Mouse (Mus musculus): ENCODE results near the gene Olfr1357. TPM values are rescaled to one million over a fixed set of nuclear protein-coding genes. Genes with fewer than 3 reads are reported as not detected.
A peak's percentile ranks its signal among the peaks of the same experiment; 100 is the strongest.

The Olfr1357 gene
- total RNA-seq, 2 experiments from 2014 or later, result not detected

DNA sequence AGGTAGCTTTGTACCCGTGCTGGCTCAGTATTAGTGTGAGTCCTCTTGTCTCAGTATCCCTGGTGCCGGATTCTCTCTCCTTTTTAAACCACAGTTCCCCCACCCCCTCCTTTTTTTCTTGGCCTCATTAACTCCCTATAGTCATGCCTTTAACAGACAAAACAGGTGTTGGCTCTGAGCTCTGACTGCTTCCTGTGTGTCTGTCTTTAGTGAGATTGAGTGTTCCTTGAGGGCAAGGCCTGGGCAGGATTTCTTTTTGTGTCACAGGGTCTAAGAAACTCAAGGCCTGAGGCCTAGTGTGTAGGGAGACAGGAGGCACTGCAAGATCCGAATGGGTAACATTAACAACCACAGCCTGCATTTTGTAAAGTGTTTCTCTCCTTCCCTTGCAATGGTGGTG is 39.7 kb downstream of the Olfr1357 start:
- no peak for DNase-seq

GRCm38 (mm10) chr10:78576435-78577184 is 41.3 kb downstream of the Olfr1357 start:
- DNase-seq, result no peak

DNA sequence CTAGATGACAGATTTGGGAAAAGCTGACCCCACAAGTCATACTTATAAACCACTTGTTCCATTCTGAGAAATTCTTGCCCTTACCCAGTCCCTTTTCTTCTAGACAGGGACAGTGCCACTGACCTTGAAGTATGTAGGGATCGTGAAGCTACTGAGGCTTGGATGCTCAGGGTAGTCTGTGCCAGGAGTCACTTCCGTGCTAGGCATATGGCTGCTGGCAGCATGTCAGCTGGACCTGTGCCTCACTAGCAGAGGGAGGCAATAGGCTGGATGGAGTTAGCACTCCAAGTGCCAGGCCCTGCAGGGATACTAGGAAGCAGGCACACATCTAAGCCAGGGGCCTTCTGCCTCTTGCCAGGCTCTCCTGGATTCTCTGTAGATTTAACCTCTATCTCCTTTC is 42.2 kb downstream of the Olfr1357 start:
- DNase-seq, result peak; percentile 53 to 72

DNA sequence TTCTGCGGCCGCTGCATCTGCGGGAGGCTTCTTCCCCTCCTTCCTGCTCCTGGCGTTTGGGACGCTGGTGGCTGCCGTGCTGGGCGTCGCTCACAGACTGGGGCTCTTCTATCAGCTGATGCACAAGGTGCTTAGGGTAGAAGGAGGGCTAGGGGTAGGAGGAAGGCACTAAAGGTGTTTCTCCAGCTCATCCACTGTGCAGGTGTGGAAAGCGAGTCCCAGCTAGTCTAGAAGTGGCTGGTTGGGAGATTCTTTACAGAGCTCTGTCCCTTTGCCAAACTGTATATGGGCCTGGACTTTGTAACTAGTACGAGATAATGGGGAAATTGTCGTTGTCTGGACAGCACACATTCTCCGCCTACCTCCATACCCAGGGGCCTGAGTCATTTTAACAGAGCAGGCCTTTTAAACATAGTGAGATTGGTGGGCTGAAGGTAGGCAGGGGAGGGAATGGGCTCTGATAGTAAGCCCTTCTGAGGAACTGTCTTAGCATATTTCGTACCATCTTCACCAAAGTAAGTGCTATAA is 42.7 kb downstream of the Olfr1357 start:
- peak in 1 of 2 experiments; percentile 15 for DNase-seq

DNA sequence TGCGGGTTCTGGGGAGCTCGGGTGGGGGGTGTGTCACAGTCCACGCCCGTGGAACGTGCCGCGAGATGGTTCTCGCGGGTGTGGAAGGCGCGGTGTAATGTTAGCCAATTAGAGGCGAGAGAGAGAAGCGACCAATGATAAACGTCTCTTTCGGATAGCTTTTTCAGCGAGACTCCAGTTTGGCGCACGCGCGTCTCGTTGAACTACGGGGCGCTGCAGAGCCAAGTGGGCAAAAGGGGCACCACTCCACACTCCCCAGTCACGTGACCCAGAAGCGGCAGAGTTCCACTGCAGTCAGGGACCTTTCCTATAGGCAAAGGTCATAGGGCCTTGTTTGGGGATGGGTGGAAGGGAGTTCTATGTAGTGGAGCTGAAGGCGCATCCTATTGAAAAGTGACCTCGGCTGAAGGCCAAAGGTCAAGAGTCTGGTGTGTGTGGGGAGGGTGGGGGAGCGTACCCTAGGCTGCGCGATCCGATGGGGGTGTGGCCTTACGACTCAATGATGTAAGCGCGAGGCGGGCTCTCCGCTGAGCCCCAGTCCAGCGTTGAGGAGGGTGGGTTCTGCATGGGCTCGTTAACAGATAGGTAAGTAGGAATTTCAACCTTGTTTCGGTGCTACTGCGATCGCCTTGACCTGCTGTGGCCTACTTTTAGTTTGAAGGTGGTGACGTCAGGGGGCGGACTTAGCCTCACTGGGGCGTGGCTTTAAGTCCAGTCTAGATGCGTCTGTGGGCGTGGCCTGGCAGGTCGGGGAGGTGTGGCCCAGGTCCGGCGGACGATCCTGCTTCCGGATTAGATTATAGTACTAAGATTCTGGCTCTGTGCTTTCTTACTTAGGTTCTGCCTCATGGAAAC is 43.4 kb downstream of the Olfr1357 start, which contains the start of gene Ilvbl:
TSS of gene Ilvbl (plus strand) at position 97 of the 855 bp plus-strand sequence.
- peak; percentile 96 for DNase-seq

- DNase-seq, result no peak
These were observed 44.6 kb downstream of the Olfr1357 start for GRCm38 (mm10) chr10:78573226-78573625.

DNA sequence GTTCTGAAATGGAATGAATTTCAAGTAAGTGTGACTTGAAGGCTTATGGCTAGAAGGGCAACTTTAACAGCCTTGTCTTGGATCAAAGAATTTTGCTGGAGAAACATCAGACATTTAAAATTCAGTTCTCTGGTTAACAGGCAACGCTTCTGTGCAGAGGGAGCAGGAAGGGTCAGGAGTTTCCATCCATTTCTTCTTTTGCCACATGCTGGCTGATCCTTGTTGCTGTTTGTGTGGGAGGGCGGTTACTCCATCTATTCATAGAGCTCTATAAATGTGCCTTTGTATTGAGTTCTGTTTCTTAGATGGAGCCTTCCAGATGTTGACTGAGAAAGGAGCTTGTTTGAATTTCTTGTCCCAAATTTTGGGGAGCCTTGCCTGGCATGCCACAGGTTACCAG is 47.0 kb downstream of the Olfr1357 start:
- DNase-seq, result no peak

DNA sequence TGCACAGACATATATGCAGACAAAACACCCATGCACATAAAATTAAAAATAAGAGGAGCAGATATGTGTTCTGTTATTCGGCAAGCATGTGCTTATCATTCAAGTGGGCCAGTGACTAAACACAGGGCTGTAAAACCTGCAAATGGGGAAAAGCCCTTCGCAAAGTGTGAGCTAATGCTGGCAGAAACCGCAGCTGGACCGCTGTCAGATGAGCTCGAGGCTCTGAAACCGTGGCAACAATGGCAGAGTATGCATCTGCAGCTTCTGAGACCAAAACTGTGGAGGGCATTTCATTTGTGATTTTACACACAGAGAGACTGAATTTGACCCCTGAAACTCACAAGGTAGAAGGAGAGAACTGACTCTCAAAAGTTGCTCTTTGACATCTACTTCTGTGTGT is 47.5 kb downstream of the Olfr1357 start:
- DNase-seq, result no peak

DNA sequence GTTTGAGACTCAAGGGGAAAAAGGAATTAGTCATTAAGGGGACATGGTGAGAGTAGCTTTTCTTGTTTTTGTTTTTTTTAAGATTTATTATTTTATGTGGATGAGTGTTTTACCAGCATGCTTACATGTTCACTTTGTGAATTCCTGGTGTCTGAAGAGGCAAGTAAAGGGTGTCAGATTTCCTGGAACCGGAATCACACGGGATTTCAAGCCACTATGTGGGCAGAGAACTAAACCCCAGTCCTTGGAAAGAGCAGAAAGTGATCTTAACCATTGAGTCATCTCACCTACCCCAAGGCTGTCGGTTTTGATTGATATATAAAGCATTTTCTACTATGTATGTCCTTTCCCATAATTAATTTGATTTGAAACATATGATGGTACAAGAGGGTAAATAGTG is 48.2 kb downstream of the Olfr1357 start:
- DNase-seq, result no peak

DNA sequence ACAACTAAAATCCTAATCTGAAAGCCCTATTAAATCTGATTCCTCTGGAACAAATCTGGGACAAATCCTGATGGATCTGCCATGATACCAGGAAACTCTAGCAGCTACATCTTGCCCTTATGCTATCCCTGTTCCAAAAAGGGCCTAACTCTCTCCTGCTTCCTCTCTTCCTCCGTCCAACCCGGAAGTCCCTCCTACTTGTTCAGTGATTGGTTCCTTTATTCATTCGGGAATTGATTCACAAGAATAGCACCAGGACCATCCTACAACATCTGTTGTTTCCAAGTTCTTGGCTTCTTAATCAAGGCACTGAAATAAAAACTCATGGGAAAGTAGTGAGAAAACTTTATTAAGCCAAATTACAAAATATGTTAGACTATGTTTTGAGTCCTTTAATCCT is 48.7 kb downstream of the Olfr1357 start:
- no peak for DNase-seq

DNA sequence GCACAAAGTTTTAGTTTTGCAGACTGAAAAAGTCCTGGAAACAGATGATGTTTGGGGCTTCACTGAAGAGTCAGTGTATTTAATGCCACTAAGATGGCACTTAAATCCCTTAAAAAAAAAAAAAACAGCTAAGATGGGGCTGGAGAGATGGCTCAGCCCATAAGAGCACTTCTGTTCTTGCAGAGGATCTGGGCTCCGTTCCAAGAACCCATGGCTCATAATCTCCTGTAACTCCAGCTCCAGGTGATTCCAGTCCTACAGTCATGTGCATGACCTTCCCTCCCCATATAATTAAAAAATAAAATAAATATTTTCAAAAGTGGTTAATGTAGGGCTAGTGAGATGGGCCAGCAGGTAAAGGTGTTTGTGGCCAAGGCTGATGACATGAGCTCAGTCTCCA is 52.8 kb downstream of the Olfr1357 start:
- DNase-seq, result no peak

Other genes starting within 250 kb of the Olfr1357 start
- gene Rrp1, start 205.0 kb downstream of the Olfr1357 start, total RNA-seq (2021), result 100 to 1,000 TPM; 243 to 258 TPM
- 100 to 1,000 TPM; 268 to 380 TPM for gene Cstb, start 192.4 kb downstream of the Olfr1357 start, total RNA-seq (2021)
- 10 to 100 TPM; 26.4 to 27.3 TPM for gene Pdxk, start 153.1 kb downstream of the Olfr1357 start, total RNA-seq (2021)
- not detected for gene Olfr1358, start 100.6 kb downstream of the Olfr1357 start, total RNA-seq (2021)
- 10 to 100 TPM; 51.0 to 62.0 TPM for gene Ilvbl, start 43.7 kb downstream of the Olfr1357 start, total RNA-seq (2021)
- gene Syde1, start 26.1 kb downstream of the Olfr1357 start, total RNA-seq (2021), result 10 to 100 TPM; 39.0 to 49.0 TPM
- not detected for gene Casp14, start 100.2 kb upstream of the Olfr1357 start, total RNA-seq (2021)
- not detected for gene Ccdc105, start 135.0 kb upstream of the Olfr1357 start, total RNA-seq (2021)
- not detected for gene Slc1a6, start 162.4 kb upstream of the Olfr1357 start, total RNA-seq (2021)
- not detected for gene Olfr1356, start 234.1 kb upstream of the Olfr1357 start, total RNA-seq (2021)